Mouse (Mus musculus) embryonic stem cell, embryonic (primary cell): ENCODE measurements around the gene Reln.

Source experiments
- CTCF ChIA-PET, 4 experiments: fragments of 300-600 bp in 2 of 4; fragments of 350-600 bp in 2 of 4; sonication (Branson Sonifier 250); formaldehyde crosslinking; loops; one replicate each; lab custom pipeline; 2022; ENCODE audit warnings: inconsistent platforms in 2 of 4; lab: Charles Lee
- POLR2A ChIA-PET, 4 experiments: fragments of 300-600 bp in 2 of 4; fragments of 350-600 bp in 2 of 4; sonication (Branson Sonifier 250); formaldehyde crosslinking; loops; one replicate each; lab custom pipeline; 2022; ENCODE audit warnings: antibody characterized with exemption in 4 of 4, inconsistent platforms in 1 of 4; lab: Charles Lee

Reln gene

GRCm38 (mm10) chr5:22316471-22316870, 28.0 kb downstream of the Reln start:
- POLR2A ChIA-PET = no interaction called here
- CTCF ChIA-PET = no interaction called here

GRCm38 (mm10) chr5:22315990-22316389, 28.5 kb downstream of the Reln start:
- ChIA-PET POLR2A (no interaction called here), CTCF (no interaction called here)

- CTCF ChIA-PET = no interaction called here
- POLR2A ChIA-PET = no interaction called here
Measured at GRCm38 (mm10) chr5:22312995-22313394, 31.5 kb downstream of the Reln start.

- ChIA-PET CTCF (interaction anchor here in 1 of 4 experiments (0.6 kb wide), 1 partner anchor 465 kb away, joined by 3 read pairs; no protein-coding TSS in a partner anchor), POLR2A (no interaction called here)
Measured at GRCm38 (mm10) chr5:22311046-22311445, 33.5 kb downstream of the Reln start.

GRCm38 (mm10) chr5:22309001-22309400, 35.5 kb downstream of the Reln start:
- CTCF ChIA-PET = interaction anchor here in 1 of 4 experiments (0.9 kb wide), 1 partner anchor 18 kb away, joined by 3 read pairs; no protein-coding TSS in a partner anchor

GRCm38 (mm10) chr5:22307853-22308252, 36.6 kb downstream of the Reln start:
- ChIA-PET POLR2A (no interaction called here), CTCF (interaction anchor here in 2 of 4 experiments (0.6 to 0.7 kb wide), 2 partner anchors 183 to 624 kb away, joined by 4 read pairs; no protein-coding TSS in a partner anchor)

More at GRCm38 (mm10) chr5:22309001-22309400, 35.5 kb downstream of the Reln start:
- POLR2A ChIA-PET = interaction anchor here in 1 of 4 experiments (0.7 to 1.1 kb wide), 2 partner anchors 34 to 42 kb away, joined by 3 read pairs; no protein-coding TSS in a partner anchor

GRCm38 (mm10) chr5:22307072-22307471, 37.4 kb downstream of the Reln start:
- ChIA-PET CTCF (no interaction called here), POLR2A (no interaction called here)

GRCm38 (mm10) chr5:22303709-22304108, 40.8 kb downstream of the Reln start:
- POLR2A ChIA-PET = interaction anchor here in 1 of 4 experiments (0.6 kb wide), 1 partner anchor 40 kb away, joined by 3 read pairs; no protein-coding TSS in a partner anchor
- CTCF ChIA-PET = interaction anchor here in 1 of 4 experiments (1.1 kb wide), 1 partner anchor 23 kb away, joined by 3 read pairs; no protein-coding TSS in a partner anchor

GRCm38 (mm10) chr5:22302309-22302708, 42.2 kb downstream of the Reln start:
- POLR2A ChIA-PET = no interaction called here
- CTCF ChIA-PET = no interaction called here

GRCm38 (mm10) chr5:22300788-22301187, 43.7 kb downstream of the Reln start:
- CTCF ChIA-PET = interaction anchor here in 1 of 4 experiments (0.7 kb wide), 1 partner anchor 26 kb away, joined by 14 read pairs; no protein-coding TSS in a partner anchor

GRCm38 (mm10) chr5:22300046-22300445, 44.5 kb downstream of the Reln start:
- POLR2A ChIA-PET = no interaction called here

More at GRCm38 (mm10) chr5:22300788-22301187, 43.7 kb downstream of the Reln start:
- POLR2A ChIA-PET = interaction anchor here in 1 of 4 experiments (0.7 kb wide), 1 partner anchor 125 kb away, joined by 3 read pairs; no protein-coding TSS in a partner anchor

GRCm38 (mm10) chr5:22295161-22295560, 49.3 kb downstream of the Reln start:
- ChIA-PET CTCF (interaction anchor here in 1 of 4 experiments (0.9 kb wide), 1 partner anchor 32 kb away, joined by 3 read pairs; no protein-coding TSS in a partner anchor), POLR2A (no interaction called here)

More at GRCm38 (mm10) chr5:22300046-22300445, 44.5 kb downstream of the Reln start:
- CTCF ChIA-PET = interaction anchor here in 1 of 4 experiments (0.6 kb wide), 1 partner anchor 11 kb away, joined by 4 read pairs; no protein-coding TSS in a partner anchor

GRCm38 (mm10) chr5:22291409-22291808, 53.1 kb downstream of the Reln start:
- ChIA-PET POLR2A (interaction anchor here in 1 of 4 experiments (0.6 kb wide), 1 partner anchor 32 kb away, joined by 3 read pairs; no protein-coding TSS in a partner anchor), CTCF (no interaction called here)

- ChIA-PET CTCF (no interaction called here), POLR2A (no interaction called here)
Measured at GRCm38 (mm10) chr5:22285396-22285795, 59.1 kb downstream of the Reln start.

GRCm38 (mm10) chr5:22282141-22282665, 62.3 kb downstream of the Reln start:
- ChIA-PET POLR2A (no interaction called here), CTCF (interaction anchor here in 1 of 4 experiments (0.5 kb wide), 1 partner anchor 1270 kb away, joined by 3 read pairs; no protein-coding TSS in a partner anchor)

GRCm38 (mm10) chr5:22280534-22281164, 63.9 kb downstream of the Reln start:
- CTCF ChIA-PET = no interaction called here
- POLR2A ChIA-PET = interaction anchor here in 1 of 4 experiments (0.6 kb wide), 1 partner anchor 1033 kb away, joined by 3 read pairs; no protein-coding TSS in a partner anchor

- CTCF ChIA-PET = no interaction called here
- POLR2A ChIA-PET = no interaction called here
Measured at GRCm38 (mm10) chr5:22279201-22279600, 65.3 kb downstream of the Reln start.

GRCm38 (mm10) chr5:22274134-22274533, 70.4 kb downstream of the Reln start:
- CTCF ChIA-PET = no interaction called here
- POLR2A ChIA-PET = no interaction called here

GRCm38 (mm10) chr5:22266489-22267301, 77.8 kb downstream of the Reln start:
- POLR2A ChIA-PET = no interaction called here
- CTCF ChIA-PET = no interaction called here
